Mouse (Mus musculus): ENCODE results near the gene Tbc1d17. TPM values are rescaled to one million over a fixed set of nuclear protein-coding genes. Genes with fewer than 3 reads are reported as not detected.

Gene Tbc1d17
- polyA plus RNA-seq (2016; fragmentation: Nextera tagmentation; extraction: Ambion mirVana), result 77.1 and 91.1 TPM in 2 replicates

GRCm38 (mm10) chr7:44848561-44849415 lies at the start of gene Tbc1d17, which contains the start of gene Akt1s1:
Gene Tbc1d17, minus strand, starts transcription at chr7:44849079.
Gene Akt1s1, plus strand, starts transcription at chr7:44848991.
- Histone ChIP-seq H3K27ac (peak within 1 kb of the TSS; percentile 93), H3K4me1 (replicated peaks) (peaks cover 50% of the 10 kb centered on the region), H3K36me3 (peaks cover 60% of the 10 kb centered on the region), H3K27me3 (ENCODE audit: insufficient read depth, poor library complexity, severe bottlenecking) (no peaks in the 10 kb centered on the region), H3K9me3 (no peaks in the 10 kb centered on the region), H3K4me3 (peak within 1 kb of the TSS; percentile 72)
- peak; percentile 96 for DNase-seq (ENCODE audit: low spot score)
- WGBS, result under 1% methylated on average over 54 of the region's 54 CpGs

- Histone ChIP-seq H3K4me1 (replicated peaks) (peaks cover 75% of the 10 kb centered on the region), H3K27me3 (ENCODE audit: insufficient read depth, poor library complexity, severe bottlenecking) (no peaks in the 10 kb centered on the region), H3K27ac (peak overlapping the region; percentile 68), H3K9me3 (no peaks in the 10 kb centered on the region), H3K36me3 (peaks cover 50% of the 10 kb centered on the region), H3K4me3 (peak overlapping the region; percentile 35)
- DNase-seq (ENCODE audit: low spot score), result peak; percentile 15
- WGBS, result 33% methylated on average over 19 of the region's 19 CpGs
Observed at GRCm38 (mm10) chr7:44898607-44899006, 49.7 kb upstream of the Tbc1d17 start.

- peak overlapping the region; percentile 80 for H3K4me3 ChIP-seq
- 35% methylated on average over 10 of the region's 10 CpGs for WGBS
- no peaks in the 10 kb centered on the region for H3K9me3 ChIP-seq
- H3K4me1 ChIP-seq (replicated peaks), result peaks cover 77% of the 10 kb centered on the region
- no peak for DNase-seq (ENCODE audit: low spot score)
- peak overlapping the region; percentile 96 for H3K27ac ChIP-seq
- peaks cover 29% of the 10 kb centered on the region for H3K36me3 ChIP-seq
- no peaks in the 10 kb centered on the region for H3K27me3 ChIP-seq (ENCODE audit: insufficient read depth, poor library complexity, severe bottlenecking)
Observed at GRCm38 (mm10) chr7:44896499-44896898, 47.6 kb upstream of the Tbc1d17 start.

- Histone ChIP-seq H3K36me3 (peaks cover 28% of the 10 kb centered on the region), H3K9me3 (no peaks in the 10 kb centered on the region), H3K27me3 (ENCODE audit: insufficient read depth, poor library complexity, severe bottlenecking) (no peaks in the 10 kb centered on the region), H3K4me1 (replicated peaks) (peaks cover 77% of the 10 kb centered on the region), H3K4me3 (peak within 1 kb of the TSS; percentile 80), H3K27ac (peak within 1 kb of the TSS; percentile 96)
- 1% methylated on average over 34 of the region's 34 CpGs for WGBS
- peak; percentile 93 for DNase-seq (ENCODE audit: low spot score)
Observed at GRCm38 (mm10) chr7:44895593-44896434, 46.9 kb upstream of the Tbc1d17 start, which contains the start of gene Fuz. Gene Fuz, plus strand, starts transcription at chr7:44896079.

GRCm38 (mm10) chr7:44895206-44895592 lies 46.3 kb upstream of the Tbc1d17 start:
- Histone ChIP-seq H3K9me3 (no peaks in the 10 kb centered on the region), H3K27me3 (ENCODE audit: insufficient read depth, poor library complexity, severe bottlenecking) (no peaks in the 10 kb centered on the region), H3K4me1 (replicated peaks) (peaks cover 77% of the 10 kb centered on the region), H3K36me3 (peaks cover 28% of the 10 kb centered on the region), H3K27ac (peak overlapping the region; percentile 96), H3K4me3 (peak overlapping the region; percentile 80)
- 55% methylated on average over 7 of the region's 7 CpGs for WGBS
- DNase-seq (ENCODE audit: low spot score), result no peak

GRCm38 (mm10) chr7:44894175-44894574 lies 45.3 kb upstream of the Tbc1d17 start:
- peak overlapping the region; percentile 45; the same call in 1 of the 2 replicates for H3K27ac ChIP-seq
- peaks cover 28% of the 10 kb centered on the region for H3K36me3 ChIP-seq
- peaks cover 75% of the 10 kb centered on the region for H3K4me1 ChIP-seq (replicated peaks)
- 88% methylated on average over 3 of the region's 3 CpGs for WGBS
- DNase-seq (ENCODE audit: low spot score), result no peak
- no peak overlapping the region for H3K4me3 ChIP-seq
- no peaks in the 10 kb centered on the region for H3K27me3 ChIP-seq (ENCODE audit: insufficient read depth, poor library complexity, severe bottlenecking)
- no peaks in the 10 kb centered on the region for H3K9me3 ChIP-seq

- H3K4me1 ChIP-seq (replicated peaks), result peaks cover 72% of the 10 kb centered on the region
Observed at GRCm38 (mm10) chr7:44893197-44893596, 44.3 kb upstream of the Tbc1d17 start.

GRCm38 (mm10) chr7:44892276-44892921 lies 43.5 kb upstream of the Tbc1d17 start, which contains the start of gene Med25:
Gene Med25, minus strand, starts transcription at chr7:44892712.
- H3K4me3 ChIP-seq, result peak within 1 kb of the TSS; percentile 88
- peaks cover 64% of the 10 kb centered on the region for H3K4me1 ChIP-seq (replicated peaks)
- H3K9me3 ChIP-seq, result no peaks in the 10 kb centered on the region
- DNase-seq (ENCODE audit: low spot score), result peak; percentile 96
- no peaks in the 10 kb centered on the region for H3K27me3 ChIP-seq (ENCODE audit: insufficient read depth, poor library complexity, severe bottlenecking)
- H3K27ac ChIP-seq, result peak within 1 kb of the TSS; percentile 96
- H3K36me3 ChIP-seq, result peaks cover 36% of the 10 kb centered on the region
- under 1% methylated on average over 56 of the region's 56 CpGs for WGBS

More at GRCm38 (mm10) chr7:44893197-44893596, 44.3 kb upstream of the Tbc1d17 start:
- Histone ChIP-seq H3K27ac (peak overlapping the region; percentile 96), H3K9me3 (no peaks in the 10 kb centered on the region), H3K4me3 (peak overlapping the region; percentile 88), H3K27me3 (ENCODE audit: insufficient read depth, poor library complexity, severe bottlenecking) (no peaks in the 10 kb centered on the region), H3K36me3 (peaks cover 30% of the 10 kb centered on the region)
- DNase-seq (ENCODE audit: low spot score), result peak; percentile 24
- WGBS, result 26% methylated on average over 8 of the region's 8 CpGs

GRCm38 (mm10) chr7:44891611-44892010 lies 42.7 kb upstream of the Tbc1d17 start:
- peaks cover 63% of the 10 kb centered on the region for H3K4me1 ChIP-seq (replicated peaks)
- no peak for DNase-seq (ENCODE audit: low spot score)
- H3K9me3 ChIP-seq, result no peaks in the 10 kb centered on the region
- H3K4me3 ChIP-seq, result peak overlapping the region; percentile 88
- no peaks in the 10 kb centered on the region for H3K27me3 ChIP-seq (ENCODE audit: insufficient read depth, poor library complexity, severe bottlenecking)
- peak overlapping the region; percentile 96 for H3K27ac ChIP-seq
- WGBS, result 22% methylated on average over 6 of the region's 6 CpGs
- peaks cover 44% of the 10 kb centered on the region for H3K36me3 ChIP-seq

GRCm38 (mm10) chr7:44890737-44891136 lies 41.9 kb upstream of the Tbc1d17 start:
- no peaks in the 10 kb centered on the region for H3K27me3 ChIP-seq (ENCODE audit: insufficient read depth, poor library complexity, severe bottlenecking)
- peak overlapping the region; percentile 96; the same call in 1 of the 2 replicates for H3K27ac ChIP-seq
- DNase-seq (ENCODE audit: low spot score), result no peak
- H3K9me3 ChIP-seq, result no peaks in the 10 kb centered on the region
- H3K4me3 ChIP-seq, result peak overlapping the region; percentile 88
- WGBS, result 93% methylated on average over 4 of the region's 4 CpGs
- peaks cover 63% of the 10 kb centered on the region for H3K4me1 ChIP-seq (replicated peaks)
- peaks cover 52% of the 10 kb centered on the region for H3K36me3 ChIP-seq

- H3K4me1 ChIP-seq (replicated peaks), result peaks cover 61% of the 10 kb centered on the region
- H3K4me3 ChIP-seq, result peak overlapping the region; percentile 88
- peaks cover 58% of the 10 kb centered on the region for H3K36me3 ChIP-seq
- WGBS, result 90% methylated on average over 6 of the region's 7 CpGs
- DNase-seq (ENCODE audit: low spot score), result no peak
- H3K27ac ChIP-seq, result no peak overlapping the region
- H3K9me3 ChIP-seq, result no peaks in the 10 kb centered on the region
- no peaks in the 10 kb centered on the region for H3K27me3 ChIP-seq (ENCODE audit: insufficient read depth, poor library complexity, severe bottlenecking)
Observed at GRCm38 (mm10) chr7:44890180-44890579, 41.3 kb upstream of the Tbc1d17 start.

Measured in hindbrain, embryonic 10.5 days (tissue).